Mouse (Mus musculus): ENCODE measurements around the gene Ccdc154. TPM values are rescaled to one million over a fixed set of nuclear protein-coding genes. Genes with fewer than 3 reads are reported as not detected.

The Ccdc154 gene
- total RNA-seq, 2 experiments from 2014 or later = 0.09 TPM

DNA sequence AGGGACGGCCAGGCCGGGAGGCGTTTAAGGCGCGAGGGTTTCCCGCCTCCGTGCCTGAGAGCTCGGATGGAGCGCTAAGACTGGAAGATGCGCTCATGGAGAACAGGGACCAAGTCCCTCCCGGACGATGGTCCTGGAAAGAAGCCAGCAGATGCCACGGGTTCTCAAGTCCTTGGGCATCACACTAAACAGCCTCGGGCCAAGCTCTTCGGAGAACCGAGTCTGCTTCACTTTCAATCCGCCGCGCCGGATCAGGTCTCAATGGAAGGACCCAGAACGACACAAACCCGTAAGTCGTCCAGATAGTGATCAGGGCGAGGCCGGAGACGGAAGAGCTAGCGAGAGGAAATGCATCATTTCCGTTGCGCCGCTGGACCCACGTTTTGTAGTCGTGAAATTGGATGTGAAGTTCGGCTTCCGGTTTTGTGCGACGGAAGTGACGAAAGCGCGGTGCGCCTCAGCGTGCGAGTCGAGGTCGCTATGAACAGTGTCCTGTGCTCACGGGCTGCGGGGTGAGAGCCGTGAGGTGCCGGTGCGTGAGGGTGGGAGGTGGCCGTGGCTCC, 21.9 kb downstream of the Ccdc154 start, which contains the start of gene BC003965:
Gene BC003965, plus strand, starts transcription at position 426 of the 563 bp plus-strand sequence.
- peak; percentile 97 for DNase-seq

GRCm38 (mm10) chr17:25184961-25185360, 22.7 kb downstream of the Ccdc154 start:
- DNase-seq = no peak

GRCm38 (mm10) chr17:25187784-25188149, 25.5 kb downstream of the Ccdc154 start:
- no peak for DNase-seq

GRCm38 (mm10) chr17:25188150-25189031, 26.1 kb downstream of the Ccdc154 start, which contains the start of gene Unkl:
Gene Unkl (plus strand): TSS chr17:25188397.
- DNase-seq = peak; percentile 83

DNA sequence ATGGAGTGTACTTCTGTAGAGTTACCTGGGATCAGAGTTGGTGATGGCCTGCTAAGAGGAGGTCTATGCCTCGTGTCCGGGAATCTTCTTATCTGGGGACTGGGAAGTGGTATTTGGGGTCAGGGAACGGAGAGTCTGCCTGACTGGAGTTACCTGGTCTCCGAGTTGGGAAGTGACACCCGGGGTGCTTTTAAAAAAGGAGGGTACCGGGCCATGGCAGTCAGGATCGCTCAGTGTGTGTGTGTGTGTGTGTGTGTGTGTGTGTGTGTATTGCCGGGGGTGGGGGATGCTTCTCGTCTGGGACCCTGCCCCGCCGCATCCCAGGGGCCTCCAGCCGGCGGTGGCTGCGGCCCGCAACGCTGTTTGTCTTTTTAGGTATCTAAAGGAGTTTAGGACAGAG, 26.8 kb downstream of the Ccdc154 start:
- DNase-seq = no peak

- no peak for DNase-seq
Measured at GRCm38 (mm10) chr17:25202401-25202800, 40.1 kb downstream of the Ccdc154 start.

- no peak for DNase-seq
Measured at GRCm38 (mm10) chr17:25210006-25210405, 47.7 kb downstream of the Ccdc154 start.

DNA sequence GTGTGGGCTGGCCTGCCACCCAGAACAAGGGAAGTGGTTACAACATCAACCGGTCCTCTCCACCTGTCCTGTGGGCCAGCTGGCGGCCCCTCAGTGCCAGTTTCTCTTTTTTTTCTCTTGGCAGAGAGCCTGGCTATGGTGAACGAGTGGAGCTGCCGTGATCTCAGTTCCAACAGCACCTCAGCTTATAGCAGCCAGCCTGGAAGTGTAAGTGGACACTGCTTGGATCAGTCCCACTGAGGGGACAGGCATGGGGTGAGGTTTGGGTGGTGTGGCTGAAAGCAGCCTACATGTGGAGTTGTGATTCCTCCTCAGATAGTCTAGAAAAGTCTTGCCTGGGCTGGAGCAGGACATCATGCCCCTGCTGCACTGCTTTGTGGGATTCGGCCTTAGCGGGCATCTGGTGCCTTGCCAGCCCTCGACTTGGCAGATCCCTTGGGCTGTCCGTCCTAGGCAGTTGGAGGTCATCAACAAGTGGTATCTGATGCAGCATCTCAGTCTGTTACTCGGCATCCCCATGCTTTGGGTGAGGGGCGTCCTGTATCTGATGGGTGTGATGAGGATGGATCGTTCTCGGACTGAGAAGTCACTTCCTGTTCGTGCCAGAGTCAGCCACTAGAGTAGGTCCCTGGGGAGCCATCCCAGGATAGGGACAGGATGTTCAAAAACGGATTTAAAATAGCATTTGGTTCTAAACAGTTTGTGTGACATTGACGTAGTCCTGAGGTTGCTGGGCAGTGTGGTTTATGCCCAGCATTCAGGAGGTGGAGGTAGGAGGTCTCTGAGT, 48.6 kb downstream of the Ccdc154 start:
- no peak for DNase-seq

DNA sequence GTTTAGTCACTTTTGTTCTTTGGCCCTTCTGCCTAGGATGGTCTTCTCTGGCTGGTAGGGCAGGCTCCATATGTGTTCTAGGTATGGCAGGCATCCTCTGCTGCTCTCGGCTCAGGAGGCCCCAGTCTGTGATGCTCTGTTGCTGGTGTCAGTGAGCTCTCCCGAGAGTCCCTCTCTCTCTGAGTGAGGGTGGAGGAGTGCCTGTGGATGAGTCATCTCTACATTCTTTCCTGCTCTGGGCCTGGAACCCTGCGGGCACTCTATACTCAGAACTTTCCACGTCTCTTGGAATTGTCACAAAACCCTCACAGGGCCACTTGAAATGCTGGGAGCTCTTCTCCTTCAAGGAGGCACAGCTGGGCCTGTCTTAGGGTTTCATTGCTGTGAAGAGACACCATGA, 49.4 kb downstream of the Ccdc154 start:
- DNase-seq = no peak

DNA sequence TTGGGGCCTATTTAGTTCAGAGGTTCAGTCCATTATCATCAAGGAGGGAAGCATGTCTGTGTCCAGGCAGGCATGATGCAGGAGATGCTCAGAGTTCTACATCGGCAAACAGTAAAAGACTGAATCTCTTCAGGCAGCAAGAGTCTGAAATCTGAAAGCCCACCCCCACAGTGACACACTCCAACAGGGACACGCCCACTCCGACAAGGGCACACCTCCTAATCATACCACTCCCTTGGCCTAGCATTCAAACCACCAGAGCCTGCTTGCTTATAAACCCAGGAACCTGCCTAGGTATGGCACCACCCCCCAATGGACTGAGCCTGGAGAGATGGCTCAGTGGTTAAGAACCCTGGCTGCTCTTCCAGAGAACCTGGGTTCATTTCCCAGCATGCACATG, 53.2 kb downstream of the Ccdc154 start:
- no peak for DNase-seq

- DNase-seq = no peak
Measured at GRCm38 (mm10) chr17:25218967-25219366, 56.7 kb downstream of the Ccdc154 start.

- DNase-seq = no peak
Measured at GRCm38 (mm10) chr17:25219492-25220295, 57.4 kb downstream of the Ccdc154 start.

DNA sequence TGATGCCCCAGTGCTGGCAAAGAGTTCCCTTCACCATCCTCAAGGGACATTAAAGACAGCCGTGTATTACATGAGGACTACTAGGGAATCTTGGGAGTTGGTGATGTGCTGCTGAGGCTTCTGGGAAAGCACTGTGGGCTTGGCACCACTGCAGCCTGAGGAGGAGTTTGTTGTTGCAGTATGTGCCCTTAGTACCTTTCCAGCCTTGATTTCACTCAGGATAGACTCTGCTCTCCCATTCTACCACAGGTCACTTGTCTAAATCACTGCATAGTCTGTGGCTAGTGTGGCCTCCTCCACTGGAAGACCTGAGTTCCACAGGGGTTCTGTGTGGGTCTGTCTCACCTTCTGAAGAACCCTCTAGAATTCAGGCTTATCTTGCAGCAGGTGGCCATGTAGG, 58.5 kb downstream of the Ccdc154 start:
- no peak for DNase-seq

Other genes starting within 250 kb of the Ccdc154 start
- gene Mapk8ip3, start 225.5 kb upstream of the Ccdc154 start, total RNA-seq (2021) = 10 to 100 TPM; 23.5 to 37.8 TPM
- gene Jpt2, start 201.8 kb upstream of the Ccdc154 start, total RNA-seq (2021) = 10 to 100 TPM; 17.2 to 24.5 TPM
- gene Cramp1l, start 146.7 kb upstream of the Ccdc154 start, total RNA-seq (2021) = 1 to 10 TPM; 9.1 to 9.9 TPM
- gene Ift140, start 146.4 kb upstream of the Ccdc154 start, total RNA-seq (2021) = 1 to 10 TPM; 6.3 to 7.3 TPM
- gene Tmem204, start 78.9 kb upstream of the Ccdc154 start, total RNA-seq (2021) = 10 to 100 TPM; 16.0 to 16.5 TPM
- gene Telo2, start 46.5 kb upstream of the Ccdc154 start, total RNA-seq (2021) = 10 to 100 TPM; 13.0 to 16.1 TPM
- gene Ptx4, start 41.7 kb upstream of the Ccdc154 start, total RNA-seq (2021) = 1 to 10 TPM; 7.3 to 8.7 TPM
- gene Clcn7, start 29.1 kb upstream of the Ccdc154 start, total RNA-seq (2021) = 10 to 100 TPM; 14.0 to 20.0 TPM
- not detected for gene Gm38655, start 13.0 kb downstream of the Ccdc154 start, total RNA-seq (2021)
- gene BC003965, start 22.1 kb downstream of the Ccdc154 start, total RNA-seq (2021) = 10 to 100 TPM; 12.3 to 12.4 TPM
- gene Unkl, start 25.9 kb downstream of the Ccdc154 start, total RNA-seq (2021) = 1 to 10 TPM; 6.8 to 8.0 TPM
- gene Gnptg, start 77.7 kb downstream of the Ccdc154 start, total RNA-seq (2021) = 10 to 100 TPM; 13.1 to 13.5 TPM
- 10 to 100 TPM; 21.0 to 21.3 TPM for gene Tsr3, start 77.7 kb downstream of the Ccdc154 start, total RNA-seq (2021)
- gene Baiap3, start 93.9 kb downstream of the Ccdc154 start, total RNA-seq (2021) = under 1 TPM; 0.26 to 0.59 TPM
- gene Ube2i, start 112.2 kb downstream of the Ccdc154 start, total RNA-seq (2021) = 100 to 1,000 TPM; 113 to 136 TPM
- 1 to 10 TPM; 5.0 to 5.2 TPM for gene Prss34, start 135.9 kb downstream of the Ccdc154 start, total RNA-seq (2021)
- not detected for gene Prss28, start 146.2 kb downstream of the Ccdc154 start, total RNA-seq (2021)
- gene Prss29, start 156.2 kb downstream of the Ccdc154 start, total RNA-seq (2021) = not detected
- 1 to 10 TPM; 7.2 to 8.4 TPM for gene Tpsab1, start 183.1 kb downstream of the Ccdc154 start, total RNA-seq (2021)
- 10 to 100 TPM; 21.3 to 26.2 TPM for gene Tpsb2, start 203.8 kb downstream of the Ccdc154 start, total RNA-seq (2021)
- gene Tpsg1, start 206.8 kb downstream of the Ccdc154 start, total RNA-seq (2021) = not detected